Mouse (Mus musculus): ENCODE results near the gene Lypd8. TPM values are rescaled to one million over a fixed set of nuclear protein-coding genes. Genes with fewer than 3 reads are reported as not detected.

Lypd8 gene
- polyA plus RNA-seq, 2 experiments, result 0.06 TPM; not detected in 1

- H3K9me3 ChIP-seq (ENCODE audit: control insufficient read depth, low read length), result no peaks in the 10 kb centered on the region
- ATAC-seq (ENCODE audit: low FRiP score, low read depth), result no peak
- no peak overlapping the region for H3K4me2 ChIP-seq (replicated peaks; ENCODE audit: low read depth, low read length, severe bottlenecking)
- no peak overlapping the region for H3K4me3 ChIP-seq (replicated peaks; ENCODE audit: low read length)
- H3K27ac ChIP-seq (replicated peaks; ENCODE audit: low read depth, low read length), result no peak overlapping the region
- DNase-seq (ENCODE audit: low spot score), result no peak
- peaks cover 6% of the 10 kb centered on the region for H3K4me1 ChIP-seq (ENCODE audit: control insufficient read depth, insufficient read depth, low read length)
- TF ChIP-seq POLR2A (IDR thresholded peaks at IDR 0.05; ENCODE audit: borderline replicate concordance, extremely low read depth, insufficient read depth, insufficient read length), result no peak
- 89% methylated on average over 3 of the region's 3 CpGs for WGBS
- H3K9ac ChIP-seq (ENCODE audit: low read depth, low read length, severe bottlenecking), result no peak overlapping the region
- peaks cover 61% of the 10 kb centered on the region for H3K36me3 ChIP-seq (ENCODE audit: control insufficient read depth, insufficient read depth, low read length)
- H3K27me3 ChIP-seq (ENCODE audit: control insufficient read depth, insufficient read depth, low read length), result no peaks in the 10 kb centered on the region
Measured at GRCm38 (mm10) chr11:58334746-58335145, 44.1 kb upstream of the Lypd8 start.

GRCm38 (mm10) chr11:58346745-58347144, 32.1 kb upstream of the Lypd8 start:
- WGBS, result 81% methylated on average over 4 of the region's 4 CpGs
- ATAC-seq (ENCODE audit: low FRiP score, low read depth) (no peak), DNase-seq (ENCODE audit: low spot score) (no peak)
- Histone ChIP-seq H3K36me3 (ENCODE audit: control insufficient read depth, insufficient read depth, low read length) (peaks cover 45% of the 10 kb centered on the region), H3K9me3 (ENCODE audit: control insufficient read depth, low read length) (no peaks in the 10 kb centered on the region), H3K27ac (replicated peaks; ENCODE audit: low read depth, low read length) (no peak overlapping the region), H3K9ac (ENCODE audit: low read depth, low read length, severe bottlenecking) (no peak overlapping the region), H3K27me3 (ENCODE audit: control insufficient read depth, insufficient read depth, low read length) (no peaks in the 10 kb centered on the region), H3K4me2 (replicated peaks; ENCODE audit: low read depth, low read length, severe bottlenecking) (no peak overlapping the region), H3K4me1 (ENCODE audit: control insufficient read depth, insufficient read depth, low read length) (no peaks in the 10 kb centered on the region), H3K4me3 (replicated peaks; ENCODE audit: low read length) (no peak overlapping the region)
- no peak for TF ChIP-seq POLR2A (IDR thresholded peaks at IDR 0.05; ENCODE audit: borderline replicate concordance, extremely low read depth, insufficient read depth, insufficient read length)

- WGBS, result 67% methylated on average over 4 of the region's 4 CpGs
- H3K27me3 ChIP-seq (ENCODE audit: control insufficient read depth, insufficient read depth, low read length), result no peaks in the 10 kb centered on the region
- no peak overlapping the region for H3K4me3 ChIP-seq (replicated peaks; ENCODE audit: low read length)
- no peak overlapping the region for H3K9ac ChIP-seq (ENCODE audit: low read depth, low read length, severe bottlenecking)
- ATAC-seq (ENCODE audit: low FRiP score, low read depth) (no peak), DNase-seq (ENCODE audit: low spot score) (no peak)
- H3K27ac ChIP-seq (replicated peaks; ENCODE audit: low read depth, low read length), result no peak overlapping the region
- no peak for TF ChIP-seq POLR2A (IDR thresholded peaks at IDR 0.05; ENCODE audit: borderline replicate concordance, extremely low read depth, insufficient read depth, insufficient read length)
- H3K4me1 ChIP-seq (ENCODE audit: control insufficient read depth, insufficient read depth, low read length), result no peaks in the 10 kb centered on the region
- no peaks in the 10 kb centered on the region for H3K9me3 ChIP-seq (ENCODE audit: control insufficient read depth, low read length)
- H3K4me2 ChIP-seq (replicated peaks; ENCODE audit: low read depth, low read length, severe bottlenecking), result no peak overlapping the region
- H3K36me3 ChIP-seq (ENCODE audit: control insufficient read depth, insufficient read depth, low read length), result peaks cover 25% of the 10 kb centered on the region
Measured at GRCm38 (mm10) chr11:58350628-58351027, 28.2 kb upstream of the Lypd8 start.

GRCm38 (mm10) chr11:58351179-58351578, 27.7 kb upstream of the Lypd8 start:
- ATAC-seq (ENCODE audit: low FRiP score, low read depth), result no peak
- no peak overlapping the region for H3K27ac ChIP-seq (replicated peaks; ENCODE audit: low read depth, low read length)
- TF ChIP-seq POLR2A (IDR thresholded peaks at IDR 0.05; ENCODE audit: borderline replicate concordance, extremely low read depth, insufficient read depth, insufficient read length), result no peak
- DNase-seq (ENCODE audit: low spot score), result no peak
- no peaks in the 10 kb centered on the region for H3K4me1 ChIP-seq (ENCODE audit: control insufficient read depth, insufficient read depth, low read length)
- no peaks in the 10 kb centered on the region for H3K9me3 ChIP-seq (ENCODE audit: control insufficient read depth, low read length)
- peaks cover 19% of the 10 kb centered on the region for H3K36me3 ChIP-seq (ENCODE audit: control insufficient read depth, insufficient read depth, low read length)
- no peak overlapping the region for H3K4me3 ChIP-seq (replicated peaks; ENCODE audit: low read length)
- no peak overlapping the region for H3K9ac ChIP-seq (ENCODE audit: low read depth, low read length, severe bottlenecking)
- 87% methylated on average over 5 of the region's 5 CpGs for WGBS
- no peaks in the 10 kb centered on the region for H3K27me3 ChIP-seq (ENCODE audit: control insufficient read depth, insufficient read depth, low read length)
- no peak overlapping the region for H3K4me2 ChIP-seq (replicated peaks; ENCODE audit: low read depth, low read length, severe bottlenecking)

- WGBS, result 63% methylated on average over 7 of the region's 7 CpGs
- TF ChIP-seq POLR2A (IDR thresholded peaks at IDR 0.05; ENCODE audit: borderline replicate concordance, extremely low read depth, insufficient read depth, insufficient read length), result no peak
- Histone ChIP-seq H3K9me3 (ENCODE audit: control insufficient read depth, low read length) (no peaks in the 10 kb centered on the region), H3K27ac (replicated peaks; ENCODE audit: low read depth, low read length) (no peak overlapping the region), H3K4me1 (ENCODE audit: control insufficient read depth, insufficient read depth, low read length) (no peaks in the 10 kb centered on the region), H3K27me3 (ENCODE audit: control insufficient read depth, insufficient read depth, low read length) (no peaks in the 10 kb centered on the region), H3K9ac (ENCODE audit: low read depth, low read length, severe bottlenecking) (no peak overlapping the region), H3K4me2 (replicated peaks; ENCODE audit: low read depth, low read length, severe bottlenecking) (no peak overlapping the region), H3K36me3 (ENCODE audit: control insufficient read depth, insufficient read depth, low read length) (peaks cover 2% of the 10 kb centered on the region; the same call in 1 of the 2 replicates), H3K4me3 (replicated peaks; ENCODE audit: low read length) (no peak overlapping the region)
- ATAC-seq (ENCODE audit: low FRiP score, low read depth) (no peak), DNase-seq (ENCODE audit: low spot score) (no peak)
Measured at GRCm38 (mm10) chr11:58352681-58353548, 25.9 kb upstream of the Lypd8 start.
